Mouse (Mus musculus): Measurements from ENCODE around the gene Fam193b.

The Fam193b gene

GRCm38 (mm10) chr13:55500575-55500974, 70.3 kb downstream of the Fam193b start:
- no peak for DNase-seq (ENCODE audit: low read depth, low spot score)

GRCm38 (mm10) chr13:55498906-55499305, 72.0 kb downstream of the Fam193b start:
- DNase-seq (ENCODE audit: low read depth, low spot score) = no peak

DNA sequence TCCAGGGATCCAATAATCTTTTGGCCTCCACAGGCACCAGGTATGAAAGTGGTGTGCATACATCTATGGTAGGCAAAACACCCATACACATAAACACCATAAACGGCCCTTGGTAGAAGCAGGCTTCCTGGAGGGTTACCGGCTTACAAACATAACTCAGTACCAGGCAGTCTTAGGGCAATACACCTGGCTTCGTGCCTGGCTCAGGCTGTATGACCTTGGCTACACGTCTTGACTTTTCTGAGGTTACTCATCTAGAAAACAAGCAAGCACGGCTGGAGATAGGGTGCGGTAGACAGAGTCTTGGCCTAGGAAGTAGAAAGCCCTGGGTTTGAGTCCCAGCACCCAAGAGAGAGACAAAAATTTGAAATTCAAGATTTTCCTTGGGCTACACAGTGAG, 74.3 kb downstream of the Fam193b start:
- DNase-seq (ENCODE audit: low read depth, low spot score) = no peak

DNA sequence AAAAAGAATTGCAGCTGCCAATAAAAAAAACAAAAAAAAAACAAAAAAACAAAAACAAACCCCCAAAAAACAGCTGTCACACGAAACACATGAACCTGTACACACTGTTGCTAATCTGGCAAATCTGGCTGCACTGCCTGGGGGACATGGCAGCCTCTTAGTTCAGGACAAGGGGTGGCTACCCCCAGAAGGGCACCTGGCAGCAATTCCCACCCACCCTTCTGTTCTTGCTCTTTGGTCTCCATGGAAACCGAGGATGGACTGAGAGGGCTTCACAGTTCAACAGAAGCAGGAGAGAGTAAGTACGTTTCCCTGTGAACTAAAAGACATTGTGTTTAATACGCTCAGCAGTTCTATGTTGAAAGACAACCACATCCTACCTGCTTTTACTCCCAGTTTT, 75.2 kb downstream of the Fam193b start:
- no peak for DNase-seq (ENCODE audit: low read depth, low spot score)

- DNase-seq (ENCODE audit: low read depth, low spot score) = no peak
Observed at GRCm38 (mm10) chr13:55494883-55495621, 75.9 kb downstream of the Fam193b start.

DNA sequence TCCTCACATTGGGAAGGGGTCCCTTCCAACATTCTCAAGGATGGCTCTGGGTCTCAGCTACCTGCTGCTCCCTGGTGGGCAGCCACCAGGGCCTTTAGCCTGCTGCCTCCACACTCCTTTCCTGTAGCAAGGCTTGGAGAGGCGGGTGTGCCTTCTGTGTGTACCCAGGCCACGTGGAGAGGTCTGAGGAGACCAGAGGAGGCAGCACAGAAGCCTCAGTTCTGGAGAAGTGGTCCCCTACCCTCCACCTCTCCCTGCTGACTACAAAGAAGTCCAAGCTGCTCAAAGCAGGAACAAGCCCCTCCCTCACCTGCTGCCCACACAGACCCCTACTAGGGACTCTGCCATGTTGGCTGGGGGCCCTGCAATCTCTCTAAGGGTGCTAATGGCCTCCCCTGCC, 76.7 kb downstream of the Fam193b start:
- no peak for DNase-seq (ENCODE audit: low read depth, low spot score)
